Mouse (Mus musculus) MEL (cell line): ENCODE measurements around the gene Nosip. TPM values are rescaled to one million over a fixed set of nuclear protein-coding genes. Genes with fewer than 3 reads are reported as not detected.

Experiments used
- DNase-seq: peaks from one replicate; pipeline ENCODE4 v3.0.0; 2011; ENCODE audit warnings: low read depth, low spot score
- H3K27ac ChIP-seq: 2 replicates; pipeline ENCODE4 v1.5.1; 2012; ENCODE audit warnings: low read depth, mild to moderate bottlenecking, control low read depth, low read length, moderate library complexity; ENCODE audit not compliant: control insufficient read depth
- H3K27me3 ChIP-seq, 2 experiments: fragments of 150-350 bp in 1 of 2; sonication (generic) in 1 of 2; 2 replicates each; pipeline ENCODE4 v1.6.1; 2012; ENCODE audit warnings: low read length in 2 of 2, mild to moderate bottlenecking in 2 of 2, improper control_type of control experiment in 1 of 2, moderate library complexity in 1 of 2; ENCODE audit not compliant: insufficient read depth in 2 of 2, control insufficient read depth in 1 of 2
- H3K36me3 ChIP-seq, 2 experiments: 2 replicates each; pipeline ENCODE4 v1.6.1; 2012 to 2014; ENCODE audit warnings: low read length in 2 of 2, improper control_type of control experiment in 1 of 2, inconsistent platforms in 1 of 2, mild to moderate bottlenecking in 1 of 2; ENCODE audit not compliant: insufficient read depth in 2 of 2, control insufficient read depth in 1 of 2
- H3K4me1 ChIP-seq, 2 experiments: fragments of 150-350 bp in 1 of 2; sonication (generic) in 1 of 2; 2 replicates each; pipeline ENCODE4 v1.6.1; 2012; ENCODE audit warnings: low read length in 2 of 2, improper control_type of control experiment in 1 of 2, mild to moderate bottlenecking in 1 of 2; ENCODE audit not compliant: insufficient read depth in 2 of 2, control insufficient read depth in 1 of 2
- H3K4me3 ChIP-seq, 2 experiments: fragments of 150-350 bp in 1 of 2; sonication (generic) in 1 of 2; 2 replicates each; pipeline ENCODE4 v1.5.1; 2012; ENCODE audit warnings: low read depth in 2 of 2, low read length in 2 of 2, mild to moderate bottlenecking in 2 of 2, moderate library complexity in 2 of 2, control low read depth in 1 of 2, improper control_type of control experiment in 1 of 2; ENCODE audit not compliant: control insufficient read depth in 1 of 2, insufficient read depth in 1 of 2
- H3K79me2 ChIP-seq: 2 replicates; pipeline ENCODE4 v1.6.1; 2012; ENCODE audit warnings: mild to moderate bottlenecking, low read length, moderate library complexity; ENCODE audit not compliant: control insufficient read depth, poor library complexity, insufficient read depth
- H3K9ac ChIP-seq: 2 replicates; pipeline ENCODE4 v1.6.1; 2012; ENCODE audit warnings: low read depth, mild to moderate bottlenecking, control low read depth, low read length, moderate library complexity; ENCODE audit not compliant: control insufficient read depth, poor library complexity, severe bottlenecking
- H3K9me3 ChIP-seq: fragments of 150-350 bp; sonication (generic); replicated peaks from 2 replicates; pipeline ENCODE4 v1.6.1; 2012; ENCODE audit warnings: mild to moderate bottlenecking, low read length, improper control_type of control experiment, moderate library complexity; ENCODE audit not compliant: insufficient read depth
- CHD1 ChIP-seq: IDR thresholded peaks from 2 replicates; pipeline ENCODE4 v1.6.1; 2012; ENCODE audit warnings: low read depth, mild to moderate bottlenecking, inconsistent platforms, low read length, improper control_type of control experiment
- E2F4 ChIP-seq: IDR thresholded peaks from 2 replicates; pipeline ENCODE4 v1.6.1; 2011; ENCODE audit warnings: low read depth, low read length, improper control_type of control experiment, borderline replicate concordance
- EP300 ChIP-seq, 2 experiments: IDR thresholded peaks; 2 replicates each; pipeline ENCODE4 v1.6.1; 2011; ENCODE audit warnings: improper control_type of control experiment in 2 of 2, low read length in 2 of 2, low read depth in 1 of 2, mild to moderate bottlenecking in 1 of 2
- ETS1 ChIP-seq: IDR thresholded peaks from 2 replicates; pipeline ENCODE4 v1.6.1; 2012; ENCODE audit warnings: low read depth, mild to moderate bottlenecking, inconsistent platforms, low read length, improper control_type of control experiment, moderate library complexity
- GABPA ChIP-seq: IDR thresholded peaks from 2 replicates; pipeline ENCODE4 v1.6.1; 2012; ENCODE audit warnings: low read depth, mild to moderate bottlenecking, inconsistent platforms, low read length, improper control_type of control experiment, moderate library complexity
- JUND ChIP-seq: IDR thresholded peaks from 2 replicates; pipeline ENCODE4 v1.6.1; 2011; ENCODE audit warnings: low read depth, mild to moderate bottlenecking, improper control_type of control experiment, low read length
- KAT2A ChIP-seq: conservative IDR thresholded peaks from 2 replicates; pipeline ENCODE4 v1.6.1; 2012; ENCODE audit warnings: low read depth, low read length, improper control_type of control experiment, inconsistent platforms
- MAFK ChIP-seq: IDR thresholded peaks from 2 replicates; pipeline ENCODE4 v1.6.1; 2011; ENCODE audit warnings: low read depth, mild to moderate bottlenecking, low read length, improper control_type of control experiment, borderline replicate concordance
- MAX ChIP-seq: IDR thresholded peaks from 2 replicates; pipeline ENCODE4 v1.6.1; 2011; ENCODE audit warnings: low read length, improper control_type of control experiment
- MAZ ChIP-seq: IDR thresholded peaks from 2 replicates; pipeline ENCODE4 v1.6.1; 2012; ENCODE audit warnings: low read depth, mild to moderate bottlenecking, inconsistent platforms, low read length, improper control_type of control experiment
- MXI1 ChIP-seq: IDR thresholded peaks from 2 replicates; pipeline ENCODE4 v1.6.1; 2011; ENCODE audit warnings: mild to moderate bottlenecking, low read depth, low read length, improper control_type of control experiment
- MYB ChIP-seq: IDR thresholded peaks from 2 replicates; pipeline ENCODE4 v1.6.1; 2011; ENCODE audit warnings: mild to moderate bottlenecking, low read depth, low read length, improper control_type of control experiment
- MYC ChIP-seq: IDR thresholded peaks from 2 replicates; pipeline ENCODE4 v1.6.1; 2011; ENCODE audit warnings: low read depth, mild to moderate bottlenecking, low read length, improper control_type of control experiment, moderate library complexity
- NRF1 ChIP-seq: IDR thresholded peaks from 2 replicates; pipeline ENCODE4 v1.6.1; 2014; ENCODE audit warnings: low read depth, mild to moderate bottlenecking, inconsistent platforms, low read length, improper control_type of control experiment, moderate library complexity; ENCODE audit not compliant: poor library complexity, insufficient read depth, severe bottlenecking
- RCOR1 ChIP-seq: IDR thresholded peaks from 2 replicates; pipeline ENCODE4 v1.6.1; 2012; ENCODE audit warnings: low read depth, mild to moderate bottlenecking, inconsistent platforms, low read length, improper control_type of control experiment
- TAL1 ChIP-seq: IDR thresholded peaks from 2 replicates; pipeline ENCODE4 v1.6.1; 2012; ENCODE audit warnings: mild to moderate bottlenecking, inconsistent platforms, low read length, moderate library complexity, mixed read lengths
- TCF12 ChIP-seq: IDR thresholded peaks from 2 replicates; pipeline ENCODE4 v1.6.1; 2014; ENCODE audit warnings: low read depth, mild to moderate bottlenecking, inconsistent platforms, low read length, improper control_type of control experiment, moderate library complexity
- USF1 ChIP-seq: IDR thresholded peaks from 2 replicates; pipeline ENCODE4 v1.6.1; 2014; ENCODE audit warnings: low read depth, mild to moderate bottlenecking, inconsistent platforms, low read length, improper control_type of control experiment, moderate library complexity
- ZMIZ1 ChIP-seq: IDR thresholded peaks from 2 replicates; pipeline ENCODE4 v1.6.1; 2012; ENCODE audit warnings: low read depth, mild to moderate bottlenecking, inconsistent platforms, low read length, improper control_type of control experiment, moderate library complexity
- polyA plus RNA-seq, 2 experiments: library from polyadenylated mRNA; stranded (reverse) in 1 of 2; unstranded in 1 of 2; fragments of >175 nt in 1 of 2; fragments of >200 nt in 1 of 2; gene quantifications; 2 replicates each; pipeline versions ENCODE4 v1.2.1 to v1.2.4; 2012; ENCODE audit warnings: low replicate concordance in 2 of 2, low read depth in 1 of 2; ENCODE audit not compliant: insufficient read length in 2 of 2, insufficient read depth in 1 of 2, missing spikeins in 1 of 2
- total RNA-seq: library from RNA; depleted of rRNA; stranded (reverse); fragments of 300-350 nt; gene quantifications from 2 replicates; pipeline ENCODE4 v1.2.3, GENCODE M21; 2012

The Nosip gene
- total and polyA plus RNA-seq, 3 experiments = 50.7 to 78.9 TPM; not detected in 1

- H3K9ac ChIP-seq = no peak overlapping the region
Measured at GRCm38 (mm10) chr7:45056329-45056971, 5.8 kb upstream of the Nosip start.

GRCm38 (mm10) chr7:45056972-45057348 lies 5.3 kb upstream of the Nosip start:
- Histone ChIP-seq H3K27ac (no peak overlapping the region), H3K79me2 (peaks cover 15% of the 10 kb centered on the region), H3K4me1 (peaks cover 2 to 15% of the 10 kb centered on the region in 2 experiments; a peak in 3 of 4 replicates), H3K9ac (no peak overlapping the region), H3K9me3 (no peaks in the 10 kb centered on the region), H3K36me3 (peaks cover 0 to 9% of the 10 kb centered on the region in 2 experiments; a peak in 2 of 4 replicates), H3K4me3 (no peak overlapping the region), H3K27me3 (no peaks in the 10 kb centered on the region)
- DNase-seq = no peak
- TF ChIP-seq ZMIZ1 (no peak), MAZ (no peak), MXI1 (no peak), NRF1 (no peak), TAL1 (no peak), TCF12 (no peak), MAX (no peak), MYB (no peak), EP300 (IDR thresholded peaks at IDR 0.05; ENCODE audit: low read depth in 1 of 2, low read length in 2 of 2) (no peak), JUND (no peak), MYC (no peak), CHD1 (no peak), RCOR1 (no peak), E2F4 (no peak), GABPA (no peak), MAFK (no peak), ETS1 (no peak), KAT2A (no peak), USF1 (no peak)

More at GRCm38 (mm10) chr7:45056329-45056971, 5.8 kb upstream of the Nosip start:
- H3K36me3 ChIP-seq = peaks cover 0 to 6% of the 10 kb centered on the region in 2 experiments; a peak in 2 of 4 replicates
- no peaks in the 10 kb centered on the region for H3K27me3 ChIP-seq
- no peaks in the 10 kb centered on the region for H3K9me3 ChIP-seq
- H3K4me1 ChIP-seq = peaks cover 5 to 16% of the 10 kb centered on the region in 2 experiments; a peak in 3 of 4 replicates
- no peak overlapping the region for H3K27ac ChIP-seq
- no peak for DNase-seq
- H3K79me2 ChIP-seq = peaks cover 20% of the 10 kb centered on the region
- no peak overlapping the region for H3K4me3 ChIP-seq
- no peak for TF ChIP-seq TCF12
